Mouse (Mus musculus): Measurements from ENCODE around the gene Tcerg1l.
A peak's percentile ranks its signal among the peaks of the same experiment; 100 is the strongest.

Tcerg1l gene

GRCm38 (mm10) chr7:138215177-138215830, 182.2 kb downstream of the Tcerg1l start:
- no peak for DNase-seq

GRCm38 (mm10) chr7:138214710-138215109, 182.8 kb downstream of the Tcerg1l start:
- DNase-seq: no peak

- DNase-seq: no peak
Measured at GRCm38 (mm10) chr7:138209769-138210168, 187.8 kb downstream of the Tcerg1l start.

GRCm38 (mm10) chr7:138205124-138205523, 192.4 kb downstream of the Tcerg1l start:
- no peak for DNase-seq

- DNase-seq: no peak
Measured at GRCm38 (mm10) chr7:138202162-138202832, 195.2 kb downstream of the Tcerg1l start.

GRCm38 (mm10) chr7:138199333-138200058, 198.0 kb downstream of the Tcerg1l start:
- no peak for DNase-seq

GRCm38 (mm10) chr7:138196139-138196538, 201.4 kb downstream of the Tcerg1l start:
- no peak for DNase-seq

GRCm38 (mm10) chr7:138184197-138184596, 213.3 kb downstream of the Tcerg1l start:
- DNase-seq: no peak

- DNase-seq: no peak
Measured at GRCm38 (mm10) chr7:138182216-138182615, 215.3 kb downstream of the Tcerg1l start.

- DNase-seq: no peak
Measured at GRCm38 (mm10) chr7:138178617-138179016, 218.9 kb downstream of the Tcerg1l start.

GRCm38 (mm10) chr7:138176026-138176425, 221.5 kb downstream of the Tcerg1l start:
- DNase-seq: peak; percentile 55

GRCm38 (mm10) chr7:138170389-138170788, 227.1 kb downstream of the Tcerg1l start:
- no peak for DNase-seq

Measured in right cerebral cortex, postnatal 4 days (tissue).